Mouse (Mus musculus) urinary bladder, postnatal 10 days (tissue): ENCODE results near the gene Selenbp2.
"Not testable (repeated sequence)": the region's sequence is repeated elsewhere in the genome, so short reads cannot be mapped to it uniquely, and the experiment has no call there.

ENCODE experiments used
- DNase-seq: peaks from one replicate; pipeline ENCODE4 v3.0.0; 2022; ENCODE audit warnings: low spot score

Selenbp2 gene

GRCm38 (mm10) chr3:94691694-94692093, 1.7 kb upstream of the Selenbp2 start:
- not testable (repeated sequence) for DNase-seq

GRCm38 (mm10) chr3:94693874-94694273, 518 bp downstream of the Selenbp2 start:
- not testable (repeated sequence) for DNase-seq

DNA sequence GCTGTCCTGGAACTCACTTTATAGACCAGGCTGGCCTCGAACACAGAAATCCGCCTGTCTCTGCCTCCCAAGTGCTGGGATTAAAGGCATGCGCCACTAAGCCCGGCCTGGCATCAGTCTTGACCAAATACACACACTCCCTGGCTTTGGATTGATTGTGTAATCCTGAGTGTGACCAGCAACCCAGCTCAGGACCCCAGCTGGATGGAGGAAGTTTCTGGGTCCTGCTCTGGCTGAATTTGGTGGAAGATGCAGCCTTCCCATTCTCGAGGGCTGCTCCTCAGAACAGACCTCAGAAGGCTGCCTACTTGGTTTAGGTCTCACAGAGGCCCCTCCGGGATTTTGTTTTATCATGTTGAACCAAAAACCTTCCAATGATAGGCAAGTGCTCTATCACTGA, 2.2 kb downstream of the Selenbp2 start:
- DNase-seq: not testable (repeated sequence)

DNA sequence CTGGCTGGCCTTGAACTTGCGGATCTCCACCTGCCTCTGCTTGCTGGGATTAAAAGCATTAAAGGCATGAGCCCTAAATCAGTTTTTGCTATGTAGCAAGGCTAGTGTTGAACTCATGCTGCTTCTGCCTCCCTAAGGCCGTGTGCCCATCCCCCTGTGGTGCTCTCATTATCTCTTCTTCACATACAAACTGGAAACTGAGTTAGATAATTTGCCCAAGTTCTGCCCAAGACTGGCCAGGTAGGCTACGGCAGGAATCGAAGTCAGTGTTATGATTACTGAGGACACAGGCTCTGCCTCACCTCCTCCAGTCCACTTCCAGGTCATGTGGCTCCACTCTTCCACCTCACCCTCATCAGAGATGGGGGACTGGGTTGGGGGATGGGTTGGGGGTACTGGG, 2.9 kb downstream of the Selenbp2 start:
- not testable (repeated sequence) for DNase-seq

DNA sequence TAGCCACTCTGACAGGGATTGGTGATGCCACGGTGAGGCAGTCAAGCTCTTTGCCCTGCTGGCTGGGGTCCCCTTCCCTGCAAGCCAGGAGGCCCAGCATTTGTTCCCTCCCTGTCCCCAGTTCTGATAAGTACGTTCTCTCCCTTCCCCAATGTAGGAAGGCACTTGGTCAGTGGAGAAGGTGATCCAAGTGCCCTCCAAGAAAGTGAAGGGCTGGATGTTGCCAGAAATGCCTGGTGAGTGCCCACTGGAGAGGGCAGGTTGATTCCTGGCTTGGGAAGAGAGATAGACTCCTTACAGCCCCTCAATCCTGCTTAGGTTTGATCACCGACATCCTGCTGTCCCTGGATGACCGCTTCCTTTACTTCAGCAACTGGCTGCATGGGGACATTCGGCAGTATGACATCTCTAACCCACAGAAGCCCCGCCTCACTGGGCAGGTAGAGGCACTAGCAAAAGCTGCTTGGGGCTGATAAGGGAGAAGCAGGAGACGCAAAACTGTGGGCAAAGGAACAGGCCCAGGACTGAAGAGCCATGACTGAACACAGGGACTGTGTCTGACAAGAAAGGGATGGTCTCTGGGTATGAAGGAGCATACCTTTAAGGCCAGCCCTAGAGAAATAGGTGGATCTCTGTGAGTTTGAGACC, 8.9 kb downstream of the Selenbp2 start:
- not testable (repeated sequence) for DNase-seq

- no peak for DNase-seq
Observed at GRCm38 (mm10) chr3:94702856-94703255, 9.5 kb downstream of the Selenbp2 start.

DNA sequence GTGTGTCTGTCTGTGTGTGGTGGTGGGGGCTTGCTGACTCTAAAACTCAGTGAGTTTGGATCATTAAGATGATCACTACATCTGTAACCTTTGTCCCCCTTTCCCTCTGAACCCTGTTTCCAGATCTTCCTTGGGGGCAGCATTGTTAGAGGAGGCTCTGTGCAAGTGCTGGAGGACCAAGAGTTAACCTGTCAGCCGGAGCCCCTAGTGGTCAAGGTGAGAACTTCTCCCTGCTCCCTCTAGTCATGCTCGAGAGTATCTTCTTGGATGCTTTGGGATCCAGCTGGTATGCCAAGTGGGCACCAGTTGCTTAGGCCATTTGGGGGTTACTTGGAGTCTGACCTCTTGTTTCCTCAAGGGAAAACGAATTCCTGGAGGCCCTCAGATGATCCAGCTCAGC, 10.0 kb downstream of the Selenbp2 start:
- not testable (repeated sequence) for DNase-seq

- not testable (repeated sequence) for DNase-seq
Observed at GRCm38 (mm10) chr3:94710591-94710990, 17.2 kb downstream of the Selenbp2 start.

- not testable (repeated sequence) for DNase-seq
Observed at GRCm38 (mm10) chr3:94713424-94713823, 20.1 kb downstream of the Selenbp2 start.

DNA sequence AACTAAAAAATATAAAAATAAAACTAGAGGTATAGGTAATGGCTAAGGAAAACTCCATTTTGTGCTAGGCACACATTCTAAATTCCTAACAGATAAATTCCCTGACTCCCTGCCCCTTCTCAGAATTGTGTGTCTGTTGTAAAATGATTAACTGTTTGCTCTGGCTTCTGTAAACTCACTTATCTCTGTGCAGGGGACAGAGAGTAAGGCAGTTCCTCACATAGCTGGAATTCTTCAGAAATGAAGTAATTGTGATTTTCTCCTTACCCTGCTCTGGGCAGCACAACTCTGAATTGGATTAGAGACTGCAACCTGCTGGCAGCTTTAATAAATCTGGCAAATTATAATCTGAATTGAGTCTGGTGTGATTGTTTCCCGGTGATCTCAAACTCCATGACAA, 24.9 kb downstream of the Selenbp2 start:
- not testable (repeated sequence) for DNase-seq

GRCm38 (mm10) chr3:94723637-94724036, 30.3 kb downstream of the Selenbp2 start:
- not testable (repeated sequence) for DNase-seq

- DNase-seq: no peak
Observed at GRCm38 (mm10) chr3:94745691-94746090, 52.3 kb downstream of the Selenbp2 start.
